Mouse (Mus musculus) midbrain, postnatal 0 days (tissue): ENCODE measurements at regions not wholly inside any gene's neighbourhood (a gene's known extent, or its start where the extent isn't known, plus 50 kb on each side); places are given as distances from the start of the nearest gene placed in this dataset.

Experiments
- ATAC-seq: fragments of 200-750 bp; cut with Nextera tagmentation; 2 replicates; pipeline ENCODE4 v1.8.0; 2017; ENCODE audit warnings: moderate number of reproducible peaks, mild to moderate bottlenecking, moderate TSS enrichment, moderate library complexity; ENCODE audit not compliant: low FRiP score
- DNase-seq: peaks from one replicate; pipeline ENCODE4 v3.0.0-alpha.2; 2015; ENCODE audit warnings: low spot score
- H3K27ac ChIP-seq: fragments of 300-500 bp; sonication (generic); 2 replicates; pipeline ENCODE4 v1.5.1; 2014; ENCODE audit warnings: low read depth, mild to moderate bottlenecking, low read length, mixed read lengths
- H3K27me3 ChIP-seq: fragments of 300-500 bp; sonication (generic); 2 replicates; pipeline ENCODE4 v1.6.1; 2014; ENCODE audit warnings: low read length, control low read depth, mixed read lengths; ENCODE audit not compliant: insufficient read depth
- H3K36me3 ChIP-seq: fragments of 300-500 bp; sonication (generic); 2 replicates; pipeline ENCODE4 v1.6.1; 2014; ENCODE audit warnings: low read length, control low read depth, mixed read lengths; ENCODE audit not compliant: insufficient read depth
- H3K4me1 ChIP-seq: fragments of 300-500 bp; sonication (generic); 2 replicates; pipeline ENCODE4 v1.6.1; 2014; ENCODE audit warnings: mild to moderate bottlenecking, control low read depth, antibody characterized with exemption, low read length, mixed read lengths; ENCODE audit not compliant: insufficient read depth
- H3K4me2 ChIP-seq: fragments of 300-500 bp; sonication (generic); 2 replicates; pipeline ENCODE4 v1.6.1; 2014; ENCODE audit warnings: low read depth, mild to moderate bottlenecking, low read length, mixed read lengths; ENCODE audit not compliant: poor library complexity, severe bottlenecking
- H3K4me3 ChIP-seq: fragments of 300-500 bp; sonication (generic); 2 replicates; pipeline ENCODE4 v1.5.1; 2014; ENCODE audit warnings: low read depth, mild to moderate bottlenecking, low read length, moderate library complexity
- H3K9ac ChIP-seq: fragments of 300-500 bp; sonication (generic); replicated peaks from 2 replicates; pipeline ENCODE4 v1.6.1; 2014; ENCODE audit warnings: mild to moderate bottlenecking, low read length, moderate library complexity, mixed read lengths; ENCODE audit not compliant: poor library complexity, severe bottlenecking
- H3K9me3 ChIP-seq: fragments of 300-500 bp; sonication (generic); 2 replicates; pipeline ENCODE4 v1.6.1; 2016; ENCODE audit warnings: low read length, control low read depth
- CTCF ChIP-seq: IDR thresholded peaks from 2 replicates; pipeline ENCODE4 v1.5.1; 2016; ENCODE audit warnings: antibody characterized with exemption, mild to moderate bottlenecking
- WGBS: fragments of 180-500 bp; shearing (Covaris S2); extraction: QIAGEN DNeasy Blood & Tissue Kit; methylation state at CpG from one replicate; pipeline ENCODE4 v1.1.7; 2014; 5-methylcytosine and 5-hydroxymethylcytosine counted together

GRCm38 (mm10) chr1:77720859-77721258, 206.0 kb upstream of the Epha4 start:
- WGBS: 89% methylated on average over 1 of the region's 1 CpGs
- Histone ChIP-seq H3K27ac (no peak overlapping the region), H3K9ac (no peak overlapping the region), H3K4me2 (no peak overlapping the region), H3K36me3 (no peaks in the 10 kb centered on the region), H3K4me3 (no peak overlapping the region), H3K27me3 (no peaks in the 10 kb centered on the region), H3K4me1 (no peaks in the 10 kb centered on the region), H3K9me3 (no peaks in the 10 kb centered on the region)
- TF ChIP-seq CTCF: no peak
- ATAC-seq (no peak), DNase-seq (no peak)

- H3K27ac ChIP-seq: no peak overlapping the region
- ATAC-seq (no peak), DNase-seq (no peak)
- H3K36me3 ChIP-seq: no peaks in the 10 kb centered on the region
- no peak overlapping the region for H3K4me2 ChIP-seq
- no peaks in the 10 kb centered on the region for H3K27me3 ChIP-seq
- H3K9ac ChIP-seq: no peak overlapping the region
- H3K4me3 ChIP-seq: no peak overlapping the region
- no peak for TF ChIP-seq CTCF
- WGBS: 69% methylated on average over 2 of the region's 2 CpGs
- H3K9me3 ChIP-seq: no peaks in the 10 kb centered on the region
- H3K4me1 ChIP-seq: 0 out of 2 replicates have a peak, but pooled peaks cover 4% of the 10 kb centered on the region
These were observed 198.1 kb upstream of the Epha4 start for GRCm38 (mm10) chr1:77713001-77713400.

- Histone ChIP-seq H3K4me2 (peak overlapping the region; percentile 15; the same call in 1 of the 2 replicates), H3K27ac (0 out of 2 replicates have a peak overlapping the region, but pooled peaks have one; percentile 51)
These were observed 193.5 kb upstream of the Epha4 start for GRCm38 (mm10) chr1:77708202-77709020.

GRCm38 (mm10) chr1:77695228-77696018, 180.5 kb upstream of the Epha4 start:
- Histone ChIP-seq H3K4me3 (no peak overlapping the region), H3K36me3 (no peaks in the 10 kb centered on the region), H3K4me2 (no peak overlapping the region), H3K27me3 (no peaks in the 10 kb centered on the region), H3K9ac (no peak overlapping the region), H3K4me1 (no peaks in the 10 kb centered on the region), H3K9me3 (no peaks in the 10 kb centered on the region), H3K27ac (no peak overlapping the region)
- ATAC-seq: no peak
- WGBS: 90% methylated on average over 3 of the region's 3 CpGs
- DNase-seq: no peak
- no peak for TF ChIP-seq CTCF

More at GRCm38 (mm10) chr1:77708202-77709020, 193.5 kb upstream of the Epha4 start:
- Histone ChIP-seq H3K27me3 (no peaks in the 10 kb centered on the region), H3K4me1 (0 out of 2 replicates have a peak, but pooled peaks cover 4% of the 10 kb centered on the region), H3K9ac (no peak overlapping the region), H3K9me3 (no peaks in the 10 kb centered on the region), H3K4me3 (no peak overlapping the region), H3K36me3 (no peaks in the 10 kb centered on the region)
- no peak for ATAC-seq
- peak; percentile 30 for DNase-seq
- no peak for TF ChIP-seq CTCF
- 35% methylated on average over 14 of the region's 14 CpGs for WGBS

- no peak overlapping the region for H3K27ac ChIP-seq
- ATAC-seq (no peak), DNase-seq (no peak)
- H3K27me3 ChIP-seq: no peaks in the 10 kb centered on the region
- H3K4me3 ChIP-seq: no peak overlapping the region
- H3K9me3 ChIP-seq: no peaks in the 10 kb centered on the region
- H3K9ac ChIP-seq: no peak overlapping the region
- 82% methylated on average over 7 of the region's 7 CpGs for WGBS
- no peak for TF ChIP-seq CTCF
- H3K4me1 ChIP-seq: no peaks in the 10 kb centered on the region
- H3K4me2 ChIP-seq: no peak overlapping the region
- H3K36me3 ChIP-seq: no peaks in the 10 kb centered on the region
These were observed 148.5 kb upstream of the Epha4 start for GRCm38 (mm10) chr1:77663345-77663744.

- TF ChIP-seq CTCF: no peak
- no peaks in the 10 kb centered on the region for H3K9me3 ChIP-seq
- ATAC-seq (no peak), DNase-seq (no peak)
- no peak overlapping the region for H3K27ac ChIP-seq
- no peaks in the 10 kb centered on the region for H3K36me3 ChIP-seq
- no peak overlapping the region for H3K4me2 ChIP-seq
- no peak overlapping the region for H3K9ac ChIP-seq
- no peaks in the 10 kb centered on the region for H3K4me1 ChIP-seq
- no peaks in the 10 kb centered on the region for H3K27me3 ChIP-seq
- no peak overlapping the region for H3K4me3 ChIP-seq
These were observed 145.5 kb upstream of the Epha4 start for GRCm38 (mm10) chr1:77660436-77660835.
